Mouse (Mus musculus) megakaryocyte, embryonic 14.5 days (primary cell): Measurements from ENCODE around the gene Mn1.

ENCODE experiments used
- FLI1 ChIP-seq: IDR thresholded peaks from 2 replicates; pipeline ENCODE4 v1.6.1; 2012; ENCODE audit warnings: low read length, inconsistent platforms, mixed read lengths
- GATA1 ChIP-seq: IDR thresholded peaks from 3 replicates; pipeline ENCODE4 v1.6.1; 2012; ENCODE audit warnings: mixed read lengths, low read length, inconsistent platforms, borderline replicate concordance

DNA sequence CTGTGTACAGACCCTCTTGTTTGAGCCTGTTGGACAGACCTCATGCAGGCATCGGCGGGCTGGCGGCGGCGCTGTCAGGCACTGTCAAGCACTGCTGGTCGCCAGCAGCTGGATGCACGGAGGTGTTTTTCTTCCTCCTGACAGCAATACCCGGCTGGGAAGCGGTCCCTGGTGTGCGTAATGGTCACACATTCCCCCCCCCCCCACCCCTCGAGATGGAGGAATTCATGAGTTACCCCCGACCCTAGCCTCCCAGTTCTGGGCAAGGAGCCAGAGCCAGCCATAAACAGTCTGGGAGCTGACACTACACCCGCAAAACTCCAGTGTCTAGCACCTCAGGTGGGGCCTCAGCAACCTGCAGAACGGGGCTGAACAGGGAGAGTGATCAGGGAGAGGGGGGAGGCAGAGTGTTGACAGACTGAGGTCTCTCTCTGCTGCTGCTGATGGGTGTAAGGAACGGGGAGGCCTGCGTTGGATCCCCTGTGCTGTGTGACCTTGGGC lies 17.2 kb downstream of the Mn1 start:
- TF ChIP-seq GATA1 (no peak), FLI1 (no peak)
